Mouse (Mus musculus): ENCODE data around the gene Prr23a1. TPM values are rescaled to one million over a fixed set of nuclear protein-coding genes. Genes with fewer than 3 reads are reported as not detected.

Prr23a1 gene
- total and polyA plus RNA-seq, 3 experiments, result not detected

- Histone ChIP-seq H3K9me3 (replicated peaks; ENCODE audit: insufficient read depth, low read length) (no peaks in the 10 kb centered on the region), H3K79me2 (ENCODE audit: control insufficient read depth, insufficient read depth, low read length, poor library complexity) (no peaks in the 10 kb centered on the region), H3K27ac (ENCODE audit: control insufficient read depth, low read depth, low read length) (no peak overlapping the region), H3K9ac (ENCODE audit: control insufficient read depth, low read depth, low read length, poor library complexity, severe bottlenecking) (no peak overlapping the region), H3K4me1 (ENCODE audit: control insufficient read depth in 1 of 2, insufficient read depth in 2 of 2, low read length in 2 of 2) (no peaks in the 10 kb centered on the region), H3K4me3 (ENCODE audit: control insufficient read depth in 1 of 2, insufficient read depth in 1 of 2, low read depth in 2 of 2, low read length in 2 of 2) (no peak overlapping the region), H3K27me3 (ENCODE audit: control insufficient read depth in 1 of 2, insufficient read depth in 2 of 2, low read length in 2 of 2) (no peaks in the 10 kb centered on the region), H3K36me3 (ENCODE audit: control insufficient read depth in 1 of 2, insufficient read depth in 2 of 2, low read length in 2 of 2) (no peaks in the 10 kb centered on the region)
- no peak for DNase-seq (ENCODE audit: low read depth, low spot score)
- TF ChIP-seq MYB (IDR thresholded peaks at IDR 0.05; ENCODE audit: low read depth, low read length), result no peak
- no peak for TF ChIP-seq RCOR1 (IDR thresholded peaks at IDR 0.05; ENCODE audit: low read depth, low read length)
- TF ChIP-seq ELF1 (IDR thresholded peaks at IDR 0.05; ENCODE audit: low read depth, low read length), result no peak
Measured at GRCm38 (mm10) chr9:98829508-98829907, 12.8 kb upstream of the Prr23a1 start.

- Histone ChIP-seq H3K4me1 (ENCODE audit: control insufficient read depth in 1 of 2, insufficient read depth in 2 of 2, low read length in 2 of 2) (no peaks in the 10 kb centered on the region), H3K79me2 (ENCODE audit: control insufficient read depth, insufficient read depth, low read length, poor library complexity) (no peaks in the 10 kb centered on the region), H3K27me3 (ENCODE audit: control insufficient read depth in 1 of 2, insufficient read depth in 2 of 2, low read length in 2 of 2) (no peaks in the 10 kb centered on the region), H3K27ac (ENCODE audit: control insufficient read depth, low read depth, low read length) (no peak overlapping the region), H3K36me3 (ENCODE audit: control insufficient read depth in 1 of 2, insufficient read depth in 2 of 2, low read length in 2 of 2) (no peaks in the 10 kb centered on the region), H3K9me3 (replicated peaks; ENCODE audit: insufficient read depth, low read length) (no peaks in the 10 kb centered on the region), H3K4me3 (ENCODE audit: control insufficient read depth in 1 of 2, insufficient read depth in 1 of 2, low read depth in 2 of 2, low read length in 2 of 2) (no peak overlapping the region), H3K9ac (ENCODE audit: control insufficient read depth, low read depth, low read length, poor library complexity, severe bottlenecking) (no peak overlapping the region)
- TF ChIP-seq CTCF (IDR thresholded peaks at IDR 0.05 in 2 of 3, conservative IDR thresholded peaks at IDR 0.05 in 1 of 3; ENCODE audit: control insufficient read depth in 1 of 3, insufficient read depth in 1 of 3, low read depth in 2 of 3, low read length in 3 of 3, poor library complexity in 1 of 3, severe bottlenecking in 1 of 3) (no peak), HCFC1 (IDR thresholded peaks at IDR 0.05; ENCODE audit: low read depth, low read length) (no peak), USF1 (IDR thresholded peaks at IDR 0.05; ENCODE audit: low read depth, low read length) (no peak), E2F4 (IDR thresholded peaks at IDR 0.05; ENCODE audit: borderline replicate concordance, low read depth, low read length) (no peak), ZC3H11A (IDR thresholded peaks at IDR 0.05; ENCODE audit: low read depth, low read length) (no peak), KAT2A (conservative IDR thresholded peaks at IDR 0.05; ENCODE audit: low read depth, low read length) (no peak), NRF1 (IDR thresholded peaks at IDR 0.05; ENCODE audit: insufficient read depth, low read depth, low read length, poor library complexity, severe bottlenecking) (no peak), ZMIZ1 (IDR thresholded peaks at IDR 0.05; ENCODE audit: low read depth, low read length) (no peak), SIN3A (IDR thresholded peaks at IDR 0.05; ENCODE audit: low read length) (no peak), TAL1 (IDR thresholded peaks at IDR 0.05; ENCODE audit: low read length) (no peak), SMC3 (IDR thresholded peaks at IDR 0.05; ENCODE audit: low read depth, low read length) (no peak), ETS1 (IDR thresholded peaks at IDR 0.05; ENCODE audit: low read depth, low read length) (no peak), MAZ (IDR thresholded peaks at IDR 0.05; ENCODE audit: low read depth, low read length) (no peak), RCOR1 (IDR thresholded peaks at IDR 0.05; ENCODE audit: low read depth, low read length) (no peak), MAFK (IDR thresholded peaks at IDR 0.05; ENCODE audit: borderline replicate concordance, low read depth, low read length) (no peak), MYB (IDR thresholded peaks at IDR 0.05; ENCODE audit: low read depth, low read length) (no peak), USF2 (IDR thresholded peaks at IDR 0.05; ENCODE audit: borderline replicate concordance in 1 of 2, insufficient read depth in 1 of 2, low read depth in 1 of 2, low read length in 2 of 2) (no peak), ZKSCAN1 (IDR thresholded peaks at IDR 0.05; ENCODE audit: low read depth, low read length) (no peak)
- DNase-seq (ENCODE audit: low read depth, low spot score), result no peak
Measured at GRCm38 (mm10) chr9:98837537-98838074, 4.7 kb upstream of the Prr23a1 start.
